Mouse (Mus musculus) E14TG2a.4 (cell line): Measurements from ENCODE around the gene Iqsec3.

ENCODE experiments used
- CTCF ChIP-seq: conservative IDR thresholded peaks from 2 replicates; pipeline ENCODE4 v1.5.1; 2014; ENCODE audit warnings: low read length
- POU5F1 ChIP-seq: IDR thresholded peaks from 2 replicates; pipeline ENCODE4 v1.6.1; 2014; ENCODE audit warnings: low read length, borderline replicate concordance

DNA sequence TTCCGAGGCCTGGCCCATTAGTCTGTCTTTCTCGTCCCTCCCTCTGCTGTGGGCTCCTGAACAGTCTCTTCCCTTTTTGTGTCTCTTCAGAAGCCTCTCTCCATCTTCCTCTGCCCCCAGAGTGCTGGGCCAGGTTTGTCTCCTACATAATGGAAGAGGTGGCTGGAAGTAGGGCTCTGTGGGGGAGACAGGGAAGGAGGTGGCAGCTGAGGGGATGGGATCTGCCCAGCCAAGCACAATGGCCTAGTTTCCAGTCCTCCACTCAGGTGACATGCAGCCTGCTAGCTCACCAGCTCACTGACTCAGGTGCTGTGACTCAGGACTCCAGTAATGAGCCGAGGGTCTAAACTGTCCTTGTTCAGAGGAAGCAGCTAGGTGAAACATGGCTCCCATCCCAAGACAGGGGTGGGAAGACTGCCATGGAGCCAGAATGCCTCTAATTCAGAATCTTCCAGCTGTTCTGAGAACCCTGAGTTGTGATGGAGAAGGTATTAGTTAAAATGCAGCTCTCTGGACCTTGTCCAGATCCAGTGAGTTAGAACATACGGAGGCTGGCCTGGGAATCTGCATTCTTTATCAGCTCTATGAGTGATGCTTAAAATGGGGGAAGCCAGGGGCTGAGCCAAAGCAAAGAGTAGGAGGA is 80.7 kb downstream of the Iqsec3 start:
- no peak for TF ChIP-seq CTCF
- no peak for TF ChIP-seq POU5F1
